Mouse (Mus musculus): ENCODE results near the gene Pla2g5. TPM values are rescaled to one million over a fixed set of nuclear protein-coding genes. Genes with fewer than 3 reads are reported as not detected.
A peak's percentile ranks its signal among the peaks of the same experiment; 100 is the strongest.

The Pla2g5 gene
- total RNA-seq, 2 experiments from 2014 or later = 0.86 to 1.4 TPM

DNA sequence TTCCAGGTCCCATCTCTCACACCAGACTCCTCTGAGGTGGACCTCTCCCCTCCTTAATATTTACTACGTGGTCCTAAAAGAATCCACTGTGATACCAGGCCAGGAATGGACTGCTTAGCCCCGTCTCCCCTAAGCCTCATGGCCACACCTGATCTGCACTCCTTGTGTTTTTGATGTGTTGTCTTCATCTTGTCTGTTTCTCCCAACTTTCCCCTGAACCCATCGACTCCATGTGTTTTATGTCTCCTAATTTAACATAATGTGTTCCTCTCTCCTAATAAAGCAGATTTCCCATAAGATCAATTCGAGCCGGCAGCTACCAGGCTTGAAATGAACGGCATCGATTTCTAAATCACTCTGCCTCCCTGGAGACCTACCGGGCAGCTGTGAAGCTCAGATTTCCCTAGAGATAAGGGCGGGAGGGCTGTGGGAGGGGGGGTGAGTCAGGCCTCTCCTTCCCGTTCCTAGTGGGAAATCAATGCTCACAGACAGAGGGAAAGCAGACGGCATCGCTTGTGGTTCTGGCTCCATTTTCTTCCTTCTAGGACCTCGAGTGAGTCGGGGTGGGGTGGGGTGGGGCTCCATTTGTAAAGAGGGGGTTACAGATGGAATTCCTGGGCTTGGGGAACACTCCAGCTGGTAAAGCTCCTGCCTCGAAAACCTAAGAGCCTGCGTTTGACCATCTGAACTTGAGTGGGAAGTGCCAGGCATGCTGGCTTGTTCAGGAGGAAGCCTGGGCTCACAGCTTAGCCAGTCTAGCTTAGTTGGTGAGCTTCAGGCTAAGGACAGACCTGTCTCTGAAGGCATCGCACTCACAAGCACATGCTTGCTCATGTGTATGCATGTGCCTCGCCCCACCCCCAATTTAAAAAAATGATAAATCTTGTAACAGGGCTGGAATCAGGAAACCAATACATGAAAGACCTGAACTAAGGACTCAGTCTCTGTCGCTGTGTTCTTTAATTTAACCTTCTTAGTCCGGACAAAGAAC is 85.6 kb downstream of the Pla2g5 start:
- peak overlapping the region; percentile 57 for H3K27ac ChIP-seq

DNA sequence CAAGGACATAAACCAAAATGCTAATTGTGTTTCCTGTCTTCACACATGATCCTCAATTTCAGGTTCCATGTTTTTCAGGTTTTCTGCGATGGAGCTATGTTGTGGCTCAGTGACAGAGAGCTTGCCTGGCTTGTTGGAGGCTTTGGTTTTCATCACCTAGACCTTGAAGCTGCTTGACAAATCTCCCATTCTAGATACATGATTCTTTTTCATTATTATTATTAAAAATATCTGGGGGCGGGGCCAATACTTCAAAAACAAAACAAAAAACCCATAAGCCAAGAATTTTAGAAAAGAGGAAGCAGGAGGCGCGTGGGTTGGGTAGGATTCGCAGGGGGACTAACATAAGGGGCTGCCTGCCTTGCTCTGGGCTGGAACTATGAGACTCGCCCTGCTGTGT is 87.8 kb downstream of the Pla2g5 start, which contains the start of gene Pla2g2d:
Gene Pla2g2d (plus strand): TSS at position 301 of the 400 bp plus-strand sequence.
- Histone ChIP-seq H3K27ac (peak within 1 kb of the TSS; percentile 76), H3K4me3 (no peak within 1 kb of the TSS)
- TF ChIP-seq CTCF (conservative IDR thresholded peaks at IDR 0.05) = no peak
- no peak for DNase-seq (ENCODE audit: low spot score in 2 of 2)

More for the DNA sequence above, 85.6 kb downstream of the Pla2g5 start:
- DNase-seq (ENCODE audit: low spot score in 2 of 2) = no peak
- TF ChIP-seq CTCF (conservative IDR thresholded peaks at IDR 0.05) = no peak
- no peak overlapping the region for H3K4me3 ChIP-seq

- H3K4me3 ChIP-seq = no peak overlapping the region
- H3K27ac ChIP-seq = no peak overlapping the region
- DNase-seq (ENCODE audit: low spot score in 2 of 2) = no peak
- no peak for TF ChIP-seq CTCF (conservative IDR thresholded peaks at IDR 0.05)
Measured at GRCm38 (mm10) chr4:138772386-138772785, 90.9 kb downstream of the Pla2g5 start.

GRCm38 (mm10) chr4:138771970-138772369 is 91.3 kb downstream of the Pla2g5 start:
- no peak for DNase-seq (ENCODE audit: low spot score in 2 of 2)
- TF ChIP-seq CTCF (conservative IDR thresholded peaks at IDR 0.05) = no peak
- Histone ChIP-seq H3K4me3 (no peak overlapping the region), H3K27ac (no peak overlapping the region)

DNA sequence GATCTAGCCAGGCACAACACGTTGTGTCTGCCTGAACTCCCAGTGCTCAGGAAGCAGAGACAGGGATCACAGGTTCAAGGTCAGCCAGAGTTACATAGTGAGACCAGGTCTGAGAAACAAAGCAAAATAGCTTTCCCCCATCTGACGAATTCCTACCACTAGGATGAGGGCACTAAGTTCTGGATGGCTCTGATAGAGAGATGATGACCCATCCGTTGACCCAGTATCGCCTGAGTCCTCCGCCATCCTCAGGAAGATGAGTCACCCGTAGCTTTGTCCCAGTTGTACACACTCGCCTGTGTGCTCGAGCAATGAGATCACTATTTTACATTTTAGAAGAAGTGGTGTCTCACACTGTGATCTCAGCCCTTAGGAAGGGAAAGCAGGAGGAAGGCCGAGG is 101.0 kb downstream of the Pla2g5 start:
- no peak overlapping the region for H3K4me3 ChIP-seq
- DNase-seq (ENCODE audit: low spot score in 2 of 2) = no peak
- no peak overlapping the region for H3K27ac ChIP-seq
- no peak for TF ChIP-seq CTCF (conservative IDR thresholded peaks at IDR 0.05)

GRCm38 (mm10) chr4:138757416-138757815 is 105.9 kb downstream of the Pla2g5 start, which contains the start of gene Pla2g2f:
Gene Pla2g2f (minus strand): TSS chr4:138757626.
- TF ChIP-seq CTCF (conservative IDR thresholded peaks at IDR 0.05) = no peak
- DNase-seq (ENCODE audit: low spot score in 2 of 2) = no peak
- Histone ChIP-seq H3K27ac (peak within 1 kb of the TSS; percentile 64; the same call in 1 of the 2 replicates), H3K4me3 (no peak within 1 kb of the TSS)

DNA sequence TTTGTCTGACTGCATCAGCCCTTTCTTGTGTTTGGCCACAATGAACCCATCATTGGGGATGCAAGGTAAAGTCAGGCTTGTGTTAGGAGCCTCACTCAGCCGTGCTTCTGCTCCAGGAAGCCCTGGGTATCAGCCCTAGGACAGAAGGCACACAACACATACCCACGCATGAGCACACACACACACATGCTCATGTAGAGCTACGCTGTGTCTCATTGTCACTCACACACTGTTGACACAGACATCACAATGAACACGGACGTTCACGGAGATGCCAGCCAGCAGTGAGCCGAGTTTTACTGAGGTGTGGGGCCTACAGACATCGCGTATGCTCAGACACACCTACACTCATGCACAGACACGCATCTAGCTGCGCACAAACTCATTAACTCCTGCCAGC is 107.3 kb downstream of the Pla2g5 start:
- Histone ChIP-seq H3K4me3 (no peak overlapping the region), H3K27ac (peak overlapping the region; percentile 64)
- DNase-seq (ENCODE audit: low spot score in 2 of 2) = no peak
- no peak for TF ChIP-seq CTCF (conservative IDR thresholded peaks at IDR 0.05)

GRCm38 (mm10) chr4:138755439-138755838 is 107.8 kb downstream of the Pla2g5 start:
- H3K4me3 ChIP-seq = no peak overlapping the region
- DNase-seq (ENCODE audit: low spot score in 2 of 2) = no peak
- TF ChIP-seq CTCF (conservative IDR thresholded peaks at IDR 0.05) = no peak
- peak overlapping the region; percentile 64 for H3K27ac ChIP-seq

DNA sequence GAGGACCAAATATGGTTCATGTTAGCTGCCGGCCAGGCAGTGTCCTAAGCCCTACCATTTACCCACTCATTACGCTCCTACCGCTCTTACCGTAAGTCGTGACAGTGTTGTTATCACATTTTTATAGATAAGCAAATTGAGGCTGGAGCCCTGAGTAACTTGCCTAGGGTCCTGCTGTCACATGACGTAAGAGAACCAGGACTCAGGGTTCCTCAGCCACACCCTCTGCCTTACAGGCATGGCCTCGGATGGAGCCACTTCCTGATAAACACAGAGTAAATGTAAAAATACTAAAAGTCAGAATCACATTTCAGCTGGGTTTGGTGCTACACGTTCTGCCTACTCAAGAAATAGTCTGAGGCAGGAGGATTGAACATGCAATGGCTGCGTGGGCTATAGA is 108.8 kb downstream of the Pla2g5 start:
- no peak for DNase-seq (ENCODE audit: low spot score in 2 of 2)
- H3K4me3 ChIP-seq = no peak overlapping the region
- H3K27ac ChIP-seq = no peak overlapping the region
- no peak for TF ChIP-seq CTCF (conservative IDR thresholded peaks at IDR 0.05)

DNA sequence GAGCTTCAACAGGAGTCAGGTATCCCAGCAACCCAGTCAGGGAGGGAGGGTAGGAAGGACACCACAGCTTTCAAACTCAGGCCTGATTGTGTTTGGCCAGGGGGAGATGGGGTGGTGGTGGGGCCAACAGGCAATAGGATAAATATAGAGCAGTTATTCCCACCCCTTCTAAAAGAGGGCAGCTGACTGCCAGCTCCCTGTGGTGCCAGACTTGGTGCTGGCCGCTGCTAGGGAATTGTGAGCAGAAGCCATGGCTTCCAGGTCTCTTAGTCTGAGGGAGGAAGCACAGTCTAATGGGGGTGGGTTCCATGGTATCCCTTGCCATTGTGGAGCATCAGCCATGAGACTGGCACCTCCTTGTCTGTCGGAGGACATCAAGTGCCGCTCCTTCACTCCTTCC is 109.7 kb downstream of the Pla2g5 start:
- no peak for TF ChIP-seq CTCF (conservative IDR thresholded peaks at IDR 0.05)
- no peak for DNase-seq (ENCODE audit: low spot score in 2 of 2)
- no peak overlapping the region for H3K4me3 ChIP-seq
- no peak overlapping the region for H3K27ac ChIP-seq

GRCm38 (mm10) chr4:138752603-138753002 is 110.7 kb downstream of the Pla2g5 start:
- peak; percentile 33 for TF ChIP-seq CTCF (conservative IDR thresholded peaks at IDR 0.05)
- DNase-seq (ENCODE audit: low spot score in 2 of 2) = no peak
- Histone ChIP-seq H3K4me3 (no peak overlapping the region), H3K27ac (no peak overlapping the region)

Other genes with a start within 250 kb of the Pla2g5 start
- 1 to 10 TPM; 2.0 to 3.3 TPM for gene Vwa5b1, start 227.6 kb downstream of the Pla2g5 start, total RNA-seq (2021)
- not detected for gene Pla2g2c, start 138.7 kb downstream of the Pla2g5 start, total RNA-seq (2021)
- gene Ubxn10, start 126.3 kb downstream of the Pla2g5 start, total RNA-seq (2021) = 1 to 10 TPM; 1.9 to 2.1 TPM
- 1 to 10 TPM; 1.6 to 2.3 TPM for gene Pla2g2f, start 105.9 kb downstream of the Pla2g5 start, total RNA-seq (2021)
- gene Pla2g2d, start 87.7 kb downstream of the Pla2g5 start, total RNA-seq (2021) = under 1 TPM; 0.23 to 0.64 TPM
- gene Gm13030, start 10.5 kb upstream of the Pla2g5 start, total RNA-seq (2021) = not detected
- gene Pla2g2e, start 14.5 kb upstream of the Pla2g5 start, total RNA-seq (2021) = not detected
- gene Otud3, start 50.5 kb upstream of the Pla2g5 start, total RNA-seq (2021) = 10 to 100 TPM; 10.4 to 13.9 TPM
- gene Rnf186, start 103.6 kb upstream of the Pla2g5 start, total RNA-seq (2021) = not detected
- gene Tmco4, start 109.4 kb upstream of the Pla2g5 start, total RNA-seq (2021) = 1 to 10 TPM; 1.6 to 4.2 TPM
- 1 to 10 TPM; 7.3 to 7.6 TPM for gene Htr6, start 212.1 kb upstream of the Pla2g5 start, total RNA-seq (2021)
- gene Nbl1, start 229.5 kb upstream of the Pla2g5 start, total RNA-seq (2021) = 10 to 100 TPM; 84.4 to 89.9 TPM

Data from layer of hippocampus, adult 2 months (tissue).